Mouse (Mus musculus): ENCODE data around the gene Olfr243. TPM values are rescaled to one million over a fixed set of nuclear protein-coding genes. Genes with fewer than 3 reads are reported as not detected.
"Not testable (repeated sequence)": the region's sequence is repeated elsewhere in the genome, so short reads cannot be mapped to it uniquely, and the experiment has no call there.

Gene Olfr243
- total RNA-seq (2021) = not detected

DNA sequence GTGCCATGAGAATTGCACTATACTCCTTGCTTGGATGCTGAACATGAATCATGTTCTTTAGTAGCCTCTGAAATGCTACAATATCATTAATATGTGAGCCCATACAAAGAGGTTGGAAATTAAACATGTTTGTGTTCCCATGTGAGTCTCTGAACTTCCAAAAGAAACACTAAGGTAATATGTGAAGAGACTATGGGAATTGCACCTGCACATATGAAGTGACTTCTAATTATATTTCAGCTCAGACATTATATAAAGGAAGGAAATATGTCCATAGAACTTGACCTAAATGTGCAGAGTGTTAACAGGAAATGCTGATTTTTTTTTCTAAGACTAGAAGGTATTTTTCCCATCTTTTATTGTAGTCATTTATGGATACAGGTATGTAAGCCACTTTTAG lies at the start of gene Olfr243:
Gene Olfr243, plus strand, starts transcription at position 301 of the 400 bp plus-strand sequence.
- no peak for DNase-seq (ENCODE audit: low spot score in 2 of 2)
- intact Hi-C loops (cut with DNase I) = no loop called here

DNA sequence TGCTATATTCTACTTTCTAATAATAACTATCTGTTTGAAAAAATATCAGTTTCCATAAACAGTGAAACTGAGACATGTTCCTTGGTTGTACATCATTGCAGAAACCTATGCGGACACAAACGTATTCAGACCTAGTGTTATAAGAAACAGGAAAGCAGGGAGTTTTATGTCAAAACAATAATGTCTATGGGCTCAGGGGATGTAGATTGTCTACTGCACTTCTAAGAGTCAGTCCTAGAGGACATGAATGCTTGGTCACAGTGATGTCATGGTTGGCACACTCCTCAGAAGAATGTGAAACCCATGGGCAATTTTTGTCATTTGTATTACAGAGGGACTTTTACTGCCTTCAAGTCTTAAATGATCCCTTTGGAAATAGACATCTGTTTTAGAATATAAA lies 43.4 kb upstream of the Olfr243 start, which contains the start of gene Olfr624:
Gene Olfr624, minus strand, starts transcription at position 101 of the 400 bp plus-strand sequence.
- no peak for DNase-seq (ENCODE audit: low spot score in 2 of 2)
- intact Hi-C loops (cut with DNase I) = no loop called here

DNA sequence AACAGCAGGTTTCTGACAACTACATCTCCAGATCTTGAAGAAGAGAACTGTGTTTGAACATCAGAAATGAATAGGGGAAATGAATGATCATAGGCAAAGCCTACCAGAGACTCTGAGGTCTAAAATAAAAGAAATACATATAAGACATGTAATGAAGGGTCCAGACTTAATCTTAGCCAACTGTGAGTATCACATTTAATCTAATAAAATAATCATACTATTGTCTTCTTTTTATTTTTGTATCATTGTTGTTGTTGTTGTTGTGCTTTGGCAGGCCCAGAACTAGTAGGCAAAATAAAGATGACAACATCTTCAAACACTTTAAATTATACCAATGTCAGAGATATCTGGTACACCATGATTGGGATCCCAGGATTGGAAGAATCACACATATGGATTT lies 32.1 kb upstream of the Olfr243 start, which contains the start of gene Olfr625-ps1:
Gene Olfr625-ps1, plus strand, starts transcription at position 301 of the 400 bp plus-strand sequence.
- no peak for DNase-seq (ENCODE audit: low spot score in 2 of 2)
- intact Hi-C loops (cut with DNase I) = no loop called here

DNA sequence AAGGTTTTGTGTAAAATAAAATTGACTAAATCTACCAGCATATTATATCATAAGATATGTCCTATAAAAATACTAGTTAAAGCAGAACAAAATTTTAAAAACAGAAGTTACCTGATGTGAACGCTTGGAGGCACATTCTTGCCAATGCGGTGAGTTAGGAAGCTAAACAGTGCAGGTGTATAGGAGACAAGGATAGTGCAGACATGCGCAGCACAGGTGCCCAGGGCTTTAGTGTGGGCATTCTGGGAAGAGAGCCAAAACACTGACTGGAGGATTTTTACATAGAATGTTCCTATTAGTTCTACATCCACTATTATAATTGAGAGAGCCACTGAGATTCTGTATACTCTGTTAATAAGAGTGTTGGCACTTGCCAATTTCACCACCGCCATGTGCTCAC lies 15.0 kb upstream of the Olfr243 start:
- intact Hi-C loops (cut with DNase I) = no loop called here
- no peak for DNase-seq (ENCODE audit: low spot score in 2 of 2)

DNA sequence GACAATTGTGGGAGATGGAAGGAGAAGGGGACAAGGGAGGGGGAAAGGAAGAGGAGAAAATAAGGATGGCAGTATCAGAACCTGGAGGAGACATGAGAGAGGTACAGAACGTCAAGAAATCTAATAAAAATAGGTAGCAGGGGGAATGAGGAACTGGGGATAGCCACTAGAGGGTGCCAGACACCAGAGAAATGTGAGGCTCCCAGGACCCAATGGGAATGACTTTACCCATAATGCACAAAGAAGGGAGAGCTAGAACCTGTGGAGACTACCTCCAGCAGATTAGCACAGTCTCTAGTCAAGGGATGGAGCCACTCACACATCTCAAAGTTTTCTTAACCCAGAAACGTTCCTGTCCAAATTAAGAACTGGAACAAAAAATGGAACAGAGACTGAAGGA lies 2.4 kb upstream of the Olfr243 start:
- intact Hi-C loops (cut with DNase I) = no loop called here
- DNase-seq (ENCODE audit: low spot score in 2 of 2) = no peak

DNA sequence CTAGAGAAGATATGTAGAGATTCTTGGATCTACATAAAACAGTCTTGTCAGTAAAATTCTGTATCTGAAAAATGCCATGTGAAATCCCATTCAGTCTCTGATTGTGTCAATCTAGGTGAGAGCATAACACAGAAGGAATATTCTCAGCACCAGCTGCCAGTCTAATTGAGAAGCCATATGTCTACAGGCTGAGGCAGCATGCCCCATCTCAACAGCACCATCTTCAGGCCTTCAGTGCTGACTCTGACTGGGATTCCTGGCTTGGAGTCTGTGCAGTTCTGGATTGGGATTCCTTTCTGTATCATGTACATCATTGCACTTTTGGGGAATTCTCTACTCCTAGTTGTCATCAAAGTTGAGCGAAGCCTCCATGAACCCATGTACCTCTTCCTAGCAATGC lies 1.9 kb downstream of the Olfr243 start:
- intact Hi-C loops (cut with DNase I) = not testable (repeated sequence)
- DNase-seq (ENCODE audit: low spot score in 2 of 2) = peak in 1 of 2 experiments; percentile 1

DNA sequence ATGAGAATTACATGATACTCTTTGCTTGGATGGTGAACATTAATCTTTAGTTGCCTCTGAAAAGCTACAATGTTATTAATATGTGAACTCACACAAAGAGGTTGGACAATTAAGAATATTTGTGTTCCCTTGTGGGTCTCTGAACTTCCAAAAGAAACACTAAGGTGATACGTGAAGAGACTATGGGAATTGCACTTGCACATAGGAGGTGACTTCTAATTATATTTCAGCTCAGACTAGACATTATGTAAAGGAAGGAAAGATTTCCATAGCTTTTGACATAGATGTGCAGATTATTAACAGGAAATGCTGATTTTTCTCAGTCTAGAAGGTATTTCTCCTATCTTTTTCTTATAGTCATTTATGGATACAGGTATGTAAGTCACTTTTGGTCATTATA lies 15.6 kb downstream of the Olfr243 start, which contains the start of gene Olfr628:
Gene Olfr628, plus strand, starts transcription at position 301 of the 400 bp plus-strand sequence.
- DNase-seq (ENCODE audit: low spot score in 2 of 2) = no peak
- intact Hi-C loops (cut with DNase I) = no loop called here

DNA sequence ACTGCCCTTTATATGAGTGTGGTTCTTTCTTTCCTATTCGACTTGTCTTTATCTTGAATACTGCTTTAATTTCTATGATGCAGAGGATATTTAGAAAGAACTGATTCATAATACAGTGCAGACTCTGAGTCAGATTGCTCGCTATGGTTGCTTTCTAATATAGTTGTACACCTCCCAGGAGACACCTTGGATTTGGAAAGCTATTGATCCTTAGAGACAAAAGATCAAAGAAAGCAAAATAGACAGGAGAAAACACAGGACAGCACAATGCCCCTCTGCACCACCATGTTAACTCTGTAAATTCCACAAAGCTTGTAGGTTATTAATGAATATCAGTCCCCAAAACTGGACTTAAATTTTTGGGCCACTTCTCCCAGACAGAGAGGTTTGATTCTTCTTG lies 30.4 kb downstream of the Olfr243 start, which contains the start of gene Olfr629:
Gene Olfr629, minus strand, starts transcription at position 101 of the 400 bp plus-strand sequence.
- DNase-seq (ENCODE audit: low spot score in 2 of 2) = no peak
- intact Hi-C loops (cut with DNase I) = no loop called here

DNA sequence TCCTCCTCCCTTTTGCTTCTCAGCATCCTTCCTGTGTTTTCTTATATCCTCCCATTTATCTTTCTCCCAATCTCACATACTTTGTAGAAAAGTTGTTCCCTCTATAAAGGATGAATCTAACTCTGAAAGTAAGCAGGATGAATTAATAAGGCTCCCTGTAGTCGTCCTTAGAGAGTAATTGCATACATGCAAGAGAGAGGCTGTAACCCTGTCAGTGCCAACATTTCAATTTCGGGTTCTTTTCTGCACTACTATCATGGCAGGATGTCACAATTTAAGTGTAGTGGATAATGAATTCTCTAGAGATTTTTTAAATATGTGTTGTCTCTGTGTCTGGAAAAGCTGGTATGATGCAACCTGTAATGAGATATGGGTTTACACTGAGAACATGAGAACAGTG lies 42.8 kb downstream of the Olfr243 start, which contains the start of gene Olfr630:
Gene Olfr630, minus strand, starts transcription at position 101 of the 400 bp plus-strand sequence.
- intact Hi-C loops (cut with DNase I) = no loop called here
- DNase-seq (ENCODE audit: low spot score in 2 of 2) = no peak

DNA sequence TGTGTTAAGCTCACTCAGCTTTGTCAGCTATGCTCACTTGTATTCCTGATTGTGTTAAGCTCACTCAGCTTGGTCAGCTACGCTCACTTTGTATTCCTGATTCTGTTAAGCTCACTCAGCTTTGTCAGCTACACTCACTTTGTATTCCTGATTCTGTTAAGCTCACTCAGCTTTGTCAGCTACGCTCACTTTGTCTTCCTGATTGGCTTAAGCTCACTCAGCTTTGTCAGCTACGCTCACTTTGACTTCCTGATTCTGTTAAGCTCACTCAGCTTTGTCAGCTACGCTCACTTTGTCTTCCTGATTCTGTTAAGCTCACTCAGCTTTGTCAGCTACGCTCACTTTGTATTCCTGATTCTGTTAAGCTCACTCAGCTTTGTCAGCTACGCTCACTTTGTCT lies 47.7 kb downstream of the Olfr243 start:
- intact Hi-C loops (cut with DNase I); DNase-seq (ENCODE audit: low spot score in 2 of 2): not testable (repeated sequence)

DNA sequence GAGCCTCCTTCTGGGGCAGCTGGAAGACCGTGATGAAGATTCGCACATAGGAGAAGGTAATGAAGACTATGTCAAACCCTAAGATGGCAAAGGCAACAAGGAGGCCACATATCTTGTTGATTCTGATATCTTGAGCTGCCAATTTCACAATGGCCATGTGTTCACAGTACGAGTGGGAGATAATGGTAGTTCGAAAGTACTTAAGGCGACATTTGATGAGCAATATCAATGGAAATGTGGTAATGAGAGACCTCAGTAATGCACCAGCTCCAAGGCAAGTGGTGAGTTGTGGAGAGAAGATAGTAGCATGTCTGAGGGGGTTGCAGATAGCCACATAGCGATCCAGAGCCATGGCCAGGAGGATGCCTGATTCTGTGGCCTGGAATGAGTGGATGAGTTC lies 53.2 kb downstream of the Olfr243 start:
- DNase-seq (ENCODE audit: low spot score in 2 of 2); intact Hi-C loops (cut with DNase I): not testable (repeated sequence)

Other genes starting within 250 kb of the Olfr243 start
- not detected for gene Olfr608, start 244.8 kb upstream of the Olfr243 start, total RNA-seq (2021)
- not detected for gene Olfr609, start 216.6 kb upstream of the Olfr243 start, total RNA-seq (2021)
- not detected for gene Olfr610, start 202.5 kb upstream of the Olfr243 start, total RNA-seq (2021)
- not detected for gene Olfr611, start 193.8 kb upstream of the Olfr243 start, total RNA-seq (2021)
- gene Olfr612, start 172.0 kb upstream of the Olfr243 start, total RNA-seq (2021) = not detected
- gene Olfr613, start 166.6 kb upstream of the Olfr243 start, total RNA-seq (2021) = not detected
- gene Olfr615, start 158.6 kb upstream of the Olfr243 start, total RNA-seq (2021) = not detected
- gene Olfr616, start 145.5 kb upstream of the Olfr243 start, total RNA-seq (2021) = not detected
- not detected for gene Olfr617, start 141.6 kb upstream of the Olfr243 start, total RNA-seq (2021)
- gene Olfr618, start 124.6 kb upstream of the Olfr243 start, total RNA-seq (2021) = not detected
- gene Olfr619, start 114.1 kb upstream of the Olfr243 start, total RNA-seq (2021) = not detected
- not detected for gene Olfr620, start 102.1 kb upstream of the Olfr243 start, total RNA-seq (2021)
- not detected for gene Olfr622, start 72.0 kb upstream of the Olfr243 start, total RNA-seq (2021)
- gene Olfr623, start 51.0 kb upstream of the Olfr243 start, total RNA-seq (2021) = not detected
- gene Olfr624, start 43.5 kb upstream of the Olfr243 start, total RNA-seq (2021) = under 1 TPM in 1 of 2 experiments, not detected in 1; 0.07 TPM
- not detected for gene Olfr625-ps1, start 32.0 kb upstream of the Olfr243 start, total RNA-seq (2021)
- gene Olfr628, start 15.7 kb downstream of the Olfr243 start, total RNA-seq (2021) = not detected
- not detected for gene Olfr629, start 30.3 kb downstream of the Olfr243 start, total RNA-seq (2021)
- gene Olfr630, start 42.7 kb downstream of the Olfr243 start, total RNA-seq (2021) = not detected
- not detected for gene Olfr69, start 56.9 kb downstream of the Olfr243 start, total RNA-seq (2021)
- gene Olfr68, start 65.0 kb downstream of the Olfr243 start, total RNA-seq (2021) = not detected
- gene Olfr67, start 77.2 kb downstream of the Olfr243 start, total RNA-seq (2021) = not detected
- 10 to 100 TPM; 78.9 to 84.4 TPM for gene Hbb-bt, start 99.3 kb downstream of the Olfr243 start, total RNA-seq (2021)
- 100 to 1,000 TPM; 511 to 567 TPM for gene Hbb-bs, start 113.4 kb downstream of the Olfr243 start, total RNA-seq (2021)
- not detected for gene Hbb-bh2, start 125.8 kb downstream of the Olfr243 start, total RNA-seq (2021)
- gene Hbb-bh1, start 128.5 kb downstream of the Olfr243 start, total RNA-seq (2021) = not detected
- gene Hbb-y, start 138.5 kb downstream of the Olfr243 start, total RNA-seq (2021) = not detected
- not detected for gene Olfr66, start 171.6 kb downstream of the Olfr243 start, total RNA-seq (2021)
- gene Olfr64, start 179.8 kb downstream of the Olfr243 start, total RNA-seq (2021) = not detected
- gene Olfr65, start 188.8 kb downstream of the Olfr243 start, total RNA-seq (2021) = not detected
- gene Olfr631, start 214.2 kb downstream of the Olfr243 start, total RNA-seq (2021) = not detected
- gene Olfr632, start 219.7 kb downstream of the Olfr243 start, total RNA-seq (2021) = not detected
- gene Olfr633, start 229.8 kb downstream of the Olfr243 start, total RNA-seq (2021) = not detected